Mouse (Mus musculus) stomach, adult 2 months (tissue): Measurements from ENCODE around the gene Zfp952. TPM values are rescaled to one million over a fixed set of nuclear protein-coding genes. Genes with fewer than 3 reads are reported as not detected.

Experiments used
- polyA plus RNA-seq: library from polyadenylated mRNA; depleted of rRNA; stranded (reverse); fragments of >200 nt; gene quantifications from 2 replicates; pipeline ENCODE4 v1.2.3, GENCODE M21; 2012; rRNA removed

Zfp952 gene
- polyA plus RNA-seq, result 0.12 and 0.41 TPM in 2 replicates

DNA sequence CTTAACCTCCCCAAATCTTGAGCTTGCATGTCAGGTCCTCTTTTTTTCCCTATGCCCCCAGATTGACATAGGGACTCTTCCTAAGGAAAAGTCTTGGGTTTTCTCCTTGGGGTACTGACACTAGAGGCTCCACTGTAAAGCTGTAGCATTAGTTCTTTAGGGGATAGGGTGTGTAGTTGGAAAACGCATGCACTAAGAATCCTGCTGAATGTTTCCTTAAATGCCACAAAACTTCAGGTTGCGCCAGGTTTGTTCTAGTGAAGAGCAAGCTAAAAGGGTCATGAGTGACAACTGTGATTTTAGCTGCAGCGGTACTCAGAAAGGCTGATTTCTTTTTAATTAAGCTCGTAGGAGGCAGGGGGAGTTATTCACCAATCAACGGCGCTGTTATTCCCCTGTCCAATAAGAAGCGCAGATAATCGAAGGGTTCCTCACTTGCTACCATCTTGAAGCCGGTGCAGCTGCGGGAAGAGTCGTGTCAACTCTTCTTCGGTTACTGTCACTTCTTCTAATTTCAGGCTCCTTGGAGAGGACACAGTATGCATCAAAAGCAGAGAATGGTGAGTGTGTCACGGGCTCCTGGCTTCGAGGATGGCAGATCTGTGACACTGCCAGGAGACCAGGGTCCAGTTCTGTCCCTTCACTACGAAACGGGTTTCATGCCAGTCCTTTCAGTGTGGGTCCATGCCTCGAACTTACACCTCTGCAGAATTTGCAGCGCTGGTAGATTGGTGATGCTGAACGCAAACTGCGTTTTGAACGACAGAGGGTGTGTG, at the start of gene Zfp952:
Zfp952 (plus strand) TSS at position 431 of the 776 bp plus-strand sequence.

DNA sequence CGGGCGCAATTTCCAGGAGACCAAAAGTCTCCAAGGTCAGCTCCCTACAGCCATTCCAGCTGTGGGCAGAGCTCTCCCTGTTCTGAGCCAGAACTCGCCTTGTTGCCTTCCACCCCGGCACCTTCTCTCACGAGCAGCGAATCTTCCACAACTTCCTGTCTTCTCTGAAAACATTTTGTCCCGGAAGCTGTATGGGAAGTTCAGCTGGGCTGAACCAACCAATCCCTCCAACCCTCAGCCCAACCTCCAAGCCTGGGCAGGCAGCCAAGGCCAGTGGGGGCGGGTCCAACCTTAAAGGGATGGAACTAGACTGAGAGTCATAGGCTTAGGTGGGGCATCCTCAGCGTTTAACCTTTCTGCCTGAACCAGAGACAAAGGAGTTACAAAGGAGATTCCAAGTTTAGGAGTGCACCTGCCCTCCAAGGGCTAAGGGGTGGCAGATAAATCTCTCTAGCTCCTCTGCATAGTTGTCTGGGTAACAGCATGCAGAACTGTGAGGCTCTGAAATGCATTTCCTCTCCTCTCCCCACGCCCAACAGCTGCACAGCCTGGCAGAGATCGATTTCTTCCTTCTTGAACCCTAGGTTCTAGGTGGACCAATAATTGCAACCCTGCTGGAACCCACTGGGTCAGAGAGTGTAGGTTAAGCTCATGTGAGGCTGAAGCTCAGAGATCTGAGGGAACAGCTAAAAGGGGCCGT, 45.6 kb upstream of the Zfp952 start, which contains the start of gene Cyp4f13:
Cyp4f13 (minus strand) TSS at position 188 of the 700 bp plus-strand sequence.

DNA sequence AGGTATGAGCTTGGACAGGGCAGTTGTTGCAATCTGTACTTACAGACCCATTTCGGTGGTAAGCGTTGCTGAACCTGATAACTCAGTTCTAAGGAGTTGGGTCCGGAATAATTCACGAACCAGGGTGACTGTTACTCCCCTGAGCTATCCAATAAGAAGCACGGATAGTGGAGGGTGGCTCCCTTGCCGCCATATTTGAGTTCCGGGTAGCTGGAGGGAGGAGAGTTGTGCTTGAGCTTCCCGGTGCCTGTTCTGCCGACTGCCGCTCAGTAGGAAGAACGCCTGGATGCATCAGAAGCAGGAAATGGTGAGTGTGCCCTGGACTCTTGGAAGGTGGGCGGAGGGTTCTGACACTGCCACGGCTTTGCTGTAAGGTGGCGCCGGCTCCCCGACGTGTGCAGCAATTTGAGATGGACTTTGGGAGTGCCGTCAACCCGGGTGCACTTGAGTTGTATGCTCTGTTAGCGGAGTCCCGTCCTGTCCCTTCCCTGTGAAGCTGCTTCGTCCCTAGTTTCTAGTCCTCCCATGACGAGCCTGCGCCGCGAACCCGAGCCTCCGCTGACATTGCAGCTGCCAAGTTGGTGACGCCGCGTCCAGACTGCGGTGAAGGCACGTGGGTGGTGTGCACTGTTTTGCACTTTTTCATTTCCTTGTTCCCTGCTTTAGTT, 27.2 kb upstream of the Zfp952 start, which contains the start of gene Zfp472:
Zfp472 (plus strand) TSS at position 192 of the 668 bp plus-strand sequence.

DNA sequence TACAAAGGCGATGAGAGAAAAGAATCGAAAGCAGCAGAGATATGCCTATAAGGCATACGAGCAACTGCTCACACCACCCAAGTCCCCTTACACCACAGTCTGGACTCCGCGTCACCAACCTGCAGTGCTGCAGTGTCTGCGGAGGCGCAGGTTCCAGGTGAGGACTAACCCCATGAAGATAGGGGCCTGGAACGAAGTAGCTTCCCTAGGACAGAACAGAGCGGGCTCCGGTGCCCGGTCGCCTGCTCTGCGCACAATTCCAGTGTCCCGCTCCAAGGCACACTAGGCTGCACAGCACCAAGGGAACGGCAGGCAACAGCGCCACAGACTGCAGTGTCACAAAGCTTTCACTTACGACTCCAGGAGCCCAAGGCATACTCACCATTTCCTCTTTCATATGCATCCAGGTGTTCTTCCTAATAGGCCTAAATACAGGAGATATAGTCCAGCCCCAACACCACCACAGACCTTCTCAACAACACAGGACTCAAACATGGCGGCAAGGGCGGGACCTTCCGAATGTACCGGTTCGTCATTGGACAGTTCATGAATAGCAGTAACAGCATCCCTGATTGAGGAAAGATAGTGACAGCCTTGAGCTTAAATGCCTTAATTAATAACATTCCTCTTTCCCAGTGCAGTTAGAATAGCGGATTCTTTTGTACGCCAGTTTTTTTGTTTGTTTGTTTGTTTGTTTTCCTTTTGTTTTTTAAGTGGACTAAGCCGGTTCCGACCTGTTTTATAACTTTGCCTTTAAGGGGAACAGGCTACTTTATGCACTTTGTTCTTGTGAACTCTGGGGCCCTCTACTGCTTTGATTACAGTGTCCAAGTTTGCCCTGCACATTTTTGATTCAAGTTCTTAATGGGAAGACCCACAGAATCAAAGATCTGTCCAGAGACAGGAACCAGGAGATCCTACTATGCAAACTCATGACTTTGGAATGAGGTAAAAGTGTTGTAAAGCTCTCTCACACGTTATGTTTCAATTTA, 40.3 kb downstream of the Zfp952 start, which contains the start of gene Zfp763:
Zfp763 (minus strand) TSS at position 503 of the 992 bp plus-strand sequence.

Other genes starting within 250 kb of the Zfp952 start
- gene Zfp871, start 204.8 kb upstream of the Zfp952 start, polyA plus RNA-seq, result 1.2 and 2.9 TPM in 2 replicates
- gene Zfp811, start 183.2 kb upstream of the Zfp952 start, polyA plus RNA-seq, result 0.03 and 0.04 TPM in 2 replicates
- 0.49 and 0.54 TPM in 2 replicates for gene Zfp799, start 162.9 kb upstream of the Zfp952 start, polyA plus RNA-seq
- gene Zfp870, start 101.5 kb upstream of the Zfp952 start, polyA plus RNA-seq, result 0.08 and 0.13 TPM in 2 replicates
- gene Cyp4f14, start 75.8 kb upstream of the Zfp952 start, polyA plus RNA-seq, result 0.14 and 0.17 TPM in 2 replicates
- 26.1 and 29.8 TPM in 2 replicates for gene Cyp4f13, start 45.7 kb upstream of the Zfp952 start, polyA plus RNA-seq
- gene Zfp472, start 27.3 kb upstream of the Zfp952 start, polyA plus RNA-seq, result 0.09 and 0.18 TPM in 2 replicates
- 0.03 TPM in 1 of 2 replicates, not detected in the other for gene Zfp763, start 40.3 kb downstream of the Zfp952 start, polyA plus RNA-seq
- not detected in 2 replicates for gene 4921501E09Rik, start 74.9 kb downstream of the Zfp952 start, polyA plus RNA-seq
- 0.26 and 0.51 TPM in 2 replicates for gene Zfp563, start 96.2 kb downstream of the Zfp952 start, polyA plus RNA-seq
- not detected in 2 replicates for gene Morc2b, start 146.6 kb downstream of the Zfp952 start, polyA plus RNA-seq
- not detected in 2 replicates for gene Olfr55, start 175.3 kb downstream of the Zfp952 start, polyA plus RNA-seq
- gene Olfr239, start 198.2 kb downstream of the Zfp952 start, polyA plus RNA-seq, result not detected in 2 replicates
- gene Olfr1564, start 228.6 kb downstream of the Zfp952 start, polyA plus RNA-seq, result not detected in 2 replicates